Mouse (Mus musculus) hindbrain, embryonic 11.5 days (tissue): ENCODE measurements around the gene Aff1. TPM values are rescaled to one million over a fixed set of nuclear protein-coding genes. Genes with fewer than 3 reads are reported as not detected.
A peak's percentile ranks its signal among the peaks of the same experiment; 100 is the strongest.

Experiments used
- ATAC-seq: fragments of 200-750 bp; cut with Nextera tagmentation; 2 replicates; pipeline ENCODE4 v1.8.0; 2017; ENCODE audit warnings: mild to moderate bottlenecking, moderate TSS enrichment, moderate library complexity; ENCODE audit not compliant: low FRiP score
- DNase-seq: peaks from one replicate; pipeline ENCODE4 v3.0.0-alpha.2; 2015; ENCODE audit warnings: low spot score
- H3K27ac ChIP-seq: fragments of 300-500 bp; sonication (generic); 2 replicates; pipeline ENCODE4 v1.5.1; 2014; ENCODE audit warnings: mild to moderate bottlenecking, low read depth, low read length
- H3K27me3 ChIP-seq: fragments of 300-500 bp; sonication (generic); 2 replicates; pipeline ENCODE4 v1.6.1; 2014; ENCODE audit warnings: mild to moderate bottlenecking, low read length, moderate library complexity, mixed read lengths; ENCODE audit not compliant: control insufficient read depth, insufficient read depth
- H3K36me3 ChIP-seq: fragments of 300-500 bp; sonication (generic); 2 replicates; pipeline ENCODE4 v1.6.1; 2014; ENCODE audit warnings: mild to moderate bottlenecking, low read length, moderate library complexity, mixed read lengths; ENCODE audit not compliant: control insufficient read depth, insufficient read depth
- H3K4me1 ChIP-seq: fragments of 300-500 bp; sonication (generic); replicated peaks from 2 replicates; pipeline ENCODE4 v1.6.1; 2014; ENCODE audit warnings: low read length, mixed read lengths; ENCODE audit not compliant: control insufficient read depth, insufficient read depth
- H3K4me2 ChIP-seq: fragments of 300-500 bp; sonication (generic); replicated peaks from 2 replicates; pipeline ENCODE4 v1.6.1; 2014; ENCODE audit warnings: mild to moderate bottlenecking, low read depth, low read length
- H3K4me3 ChIP-seq: fragments of 300-500 bp; sonication (generic); 2 replicates; pipeline ENCODE4 v1.5.1; 2014; ENCODE audit warnings: low read depth, low read length
- H3K9ac ChIP-seq: fragments of 300-500 bp; sonication (generic); 2 replicates; pipeline ENCODE4 v1.6.1; 2014; ENCODE audit warnings: low read depth, low read length
- H3K9me3 ChIP-seq: fragments of 300-500 bp; sonication (generic); 2 replicates; pipeline ENCODE4 v1.6.1; 2016; ENCODE audit warnings: low read length; ENCODE audit not compliant: control insufficient read depth
- WGBS: fragments of 180-500 bp; shearing (Covaris S2); extraction: QIAGEN DNeasy Blood & Tissue Kit; methylation state at CpG from one replicate; pipeline ENCODE4 v1.1.7; 2014; 5-methylcytosine and 5-hydroxymethylcytosine counted together
- polyA plus RNA-seq: library from polyadenylated mRNA; unstranded; fragments of >200 nt; fragmentation: Nextera tagmentation; extraction: Ambion mirVana; gene quantifications from 2 replicates; pipeline ENCODE4 v1.2.1, GENCODE M21; 2014

Aff1 gene
- polyA plus RNA-seq, 1 experiment from 2014 or later: 7.0 TPM

- no peak for ATAC-seq
- Histone ChIP-seq H3K9ac (no peak overlapping the region), H3K27ac (no peak overlapping the region), H3K36me3 (no peaks in the 10 kb centered on the region), H3K4me3 (no peak overlapping the region), H3K9me3 (no peaks in the 10 kb centered on the region), H3K4me2 (no peak overlapping the region), H3K27me3 (no peaks in the 10 kb centered on the region), H3K4me1 (no peaks in the 10 kb centered on the region)
- no peak for DNase-seq
- 94% methylated on average over 7 of the region's 7 CpGs for WGBS
These were observed 117.6 kb downstream of the Aff1 start for GRCm38 (mm10) chr5:103809674-103810330.

- no peak overlapping the region for H3K9ac ChIP-seq
- H3K27me3 ChIP-seq: no peaks in the 10 kb centered on the region
- DNase-seq (no peak), ATAC-seq (no peak)
- no peaks in the 10 kb centered on the region for H3K4me1 ChIP-seq
- no peak overlapping the region for H3K4me3 ChIP-seq
- H3K36me3 ChIP-seq: no peaks in the 10 kb centered on the region
- H3K4me2 ChIP-seq: no peak overlapping the region
- WGBS: 68% methylated on average over 5 of the region's 5 CpGs
- H3K27ac ChIP-seq: no peak overlapping the region
- no peaks in the 10 kb centered on the region for H3K9me3 ChIP-seq
These were observed 121.1 kb downstream of the Aff1 start for GRCm38 (mm10) chr5:103813291-103813690.

GRCm38 (mm10) chr5:103813997-103814542, 121.9 kb downstream of the Aff1 start:
- no peak for ATAC-seq
- no peak overlapping the region for H3K27ac ChIP-seq

GRCm38 (mm10) chr5:103814551-103815248, 122.5 kb downstream of the Aff1 start:
- Histone ChIP-seq H3K9ac (no peak overlapping the region), H3K27me3 (no peaks in the 10 kb centered on the region), H3K4me1 (no peaks in the 10 kb centered on the region), H3K9me3 (no peaks in the 10 kb centered on the region), H3K27ac (no peak overlapping the region), H3K4me3 (no peak overlapping the region), H3K36me3 (no peaks in the 10 kb centered on the region), H3K4me2 (no peak overlapping the region)
- ATAC-seq (no peak), DNase-seq (no peak)
- WGBS: 82% methylated on average over 16 of the region's 16 CpGs

More at GRCm38 (mm10) chr5:103813997-103814542, 121.9 kb downstream of the Aff1 start:
- DNase-seq: no peak
- Histone ChIP-seq H3K4me3 (no peak overlapping the region), H3K9ac (no peak overlapping the region), H3K4me2 (no peak overlapping the region), H3K4me1 (no peaks in the 10 kb centered on the region), H3K27me3 (no peaks in the 10 kb centered on the region), H3K36me3 (no peaks in the 10 kb centered on the region), H3K9me3 (no peaks in the 10 kb centered on the region)
- WGBS: 92% methylated on average over 12 of the region's 12 CpGs

- H3K27ac ChIP-seq: no peak overlapping the region
- H3K4me2 ChIP-seq: no peak overlapping the region
- no peak overlapping the region for H3K4me3 ChIP-seq
- H3K36me3 ChIP-seq: no peaks in the 10 kb centered on the region
- H3K9me3 ChIP-seq: no peaks in the 10 kb centered on the region
- DNase-seq (no peak), ATAC-seq (no peak)
- H3K9ac ChIP-seq: no peak overlapping the region
- no peaks in the 10 kb centered on the region for H3K27me3 ChIP-seq
- no peaks in the 10 kb centered on the region for H3K4me1 ChIP-seq
- WGBS: 77% methylated on average over 4 of the region's 4 CpGs
These were observed 123.1 kb downstream of the Aff1 start for GRCm38 (mm10) chr5:103815249-103815617.

GRCm38 (mm10) chr5:103816718-103817117, 124.5 kb downstream of the Aff1 start:
- DNase-seq: no peak
- no peaks in the 10 kb centered on the region for H3K36me3 ChIP-seq

GRCm38 (mm10) chr5:103817754-103818153, 125.6 kb downstream of the Aff1 start:
- peak; percentile 65 for ATAC-seq
- DNase-seq: peak; percentile 87
- WGBS: 13% methylated on average over 1 of the region's 1 CpGs

More at GRCm38 (mm10) chr5:103816718-103817117, 124.5 kb downstream of the Aff1 start:
- Histone ChIP-seq H3K9me3 (no peaks in the 10 kb centered on the region), H3K4me3 (no peak overlapping the region), H3K4me1 (no peaks in the 10 kb centered on the region), H3K27ac (no peak overlapping the region), H3K9ac (no peak overlapping the region), H3K27me3 (no peaks in the 10 kb centered on the region), H3K4me2 (no peak overlapping the region)
- no peak for ATAC-seq
- 94% methylated on average over 3 of the region's 3 CpGs for WGBS

GRCm38 (mm10) chr5:103818602-103819001, 126.4 kb downstream of the Aff1 start:
- 91% methylated on average over 9 of the region's 9 CpGs for whole genome bisulfite sequencing
- Histone ChIP-seq H3K4me1 (no peaks in the 10 kb centered on the region), H3K27me3 (no peaks in the 10 kb centered on the region), H3K36me3 (no peaks in the 10 kb centered on the region), H3K9ac (no peak overlapping the region), H3K9me3 (no peaks in the 10 kb centered on the region), H3K4me3 (no peak overlapping the region), H3K27ac (no peak overlapping the region), H3K4me2 (no peak overlapping the region)
- DNase-seq: no peak
- peak; percentile 12; the same call in 1 of the 2 replicates for ATAC-seq

More at GRCm38 (mm10) chr5:103817754-103818153, 125.6 kb downstream of the Aff1 start:
- H3K27me3 ChIP-seq: no peaks in the 10 kb centered on the region
- no peak overlapping the region for H3K9ac ChIP-seq
- no peaks in the 10 kb centered on the region for H3K9me3 ChIP-seq
- no peak overlapping the region for H3K4me3 ChIP-seq
- no peak overlapping the region for H3K4me2 ChIP-seq
- H3K27ac ChIP-seq: no peak overlapping the region
- no peaks in the 10 kb centered on the region for H3K4me1 ChIP-seq
- H3K36me3 ChIP-seq: no peaks in the 10 kb centered on the region
